In genomic region chr16:29982224-29982785, GRCm38 (mm10) we compare ENCODE assay signal across 18 mouse cellular contexts.
"Had no signal": no experiment of that assay in that cellular context is flagged by ENCODE, and none has a peak within 500 bp of the region (broad histone marks: within the 10 kb centered on the region; RNA-seq: fewer than 3 reads in every experiment).

No protein-coding gene starts in this region.

- H3K9me3 ChIP-seq: liver, embryonic 15.5 days; midbrain, embryonic 10.5 days; midbrain, embryonic 13.5 days; neural tube, embryonic 13.5 days; neural tube, embryonic 15.5 days had no signal

- DNase-seq: liver, postnatal 0 days; lung, embryonic 14.5 days; lung, postnatal 10 days; lung, postnatal 4 days; retina, postnatal 1 day; right cerebral cortex, adult 18-20 months; right cerebral cortex, postnatal 25 days; right cerebral cortex, postnatal 4 days; spleen, adult 18-20 months; thymus, adult 18-20 months; thymus, postnatal 14 days; thymus, postnatal 36 days had no signal

- H3K4me3 ChIP-seq: liver, embryonic 15.5 days; midbrain, embryonic 10.5 days; midbrain, embryonic 13.5 days; myocyte; neural tube, embryonic 13.5 days; neural tube, embryonic 15.5 days had no signal

- H3K36me3 ChIP-seq: liver, embryonic 15.5 days; midbrain, embryonic 10.5 days; midbrain, embryonic 13.5 days; neural tube, embryonic 13.5 days; neural tube, embryonic 15.5 days had no signal

- H3K4me2 ChIP-seq: liver, embryonic 15.5 days; lung, embryonic 14.5 days; midbrain, embryonic 13.5 days; neural tube, embryonic 13.5 days; neural tube, embryonic 15.5 days had no signal

- H3K9ac ChIP-seq: liver, embryonic 15.5 days; liver, postnatal 0 days; lung, embryonic 14.5 days; midbrain, embryonic 13.5 days; neural tube, embryonic 13.5 days; neural tube, embryonic 15.5 days had no signal

- H3K27ac ChIP-seq: liver, embryonic 15.5 days; midbrain, embryonic 10.5 days; midbrain, embryonic 13.5 days; neural tube, embryonic 13.5 days; neural tube, embryonic 15.5 days had no signal

- H3K4me1 ChIP-seq: liver, embryonic 15.5 days; midbrain, embryonic 13.5 days; neural tube, embryonic 13.5 days; neural tube, embryonic 15.5 days had no signal

- H3K27me3 ChIP-seq: liver, embryonic 15.5 days had no signal
